Mouse (Mus musculus): ENCODE results near the gene Atp7a.

- TF ChIP-seq ZC3H11A (IDR thresholded peaks at IDR 0.05; ENCODE audit: borderline replicate concordance, low read depth, low read length) (no peak), HCFC1 (IDR thresholded peaks at IDR 0.05; ENCODE audit: borderline replicate concordance, insufficient read depth, low read length) (no peak)
Measured at GRCm38 (mm10) chrX:106114674-106115073, 87.6 kb downstream of the Atp7a start.
